Mouse (Mus musculus) heart, embryonic 13.5 days (tissue): ENCODE data around the gene D2hgdh. TPM values are rescaled to one million over a fixed set of nuclear protein-coding genes. Genes with fewer than 3 reads are reported as not detected.

Experiments
- ATAC-seq: fragments of 200-750 bp; cut with Nextera tagmentation; 2 replicates; pipeline ENCODE4 v1.8.0; 2017; ENCODE audit warnings: moderate TSS enrichment; ENCODE audit not compliant: insufficient number of reproducible peaks, low FRiP score, low TSS enrichment; ENCODE audit errors: extremely low read depth
- H3K27ac ChIP-seq: fragments of 300-500 bp; sonication (generic); replicated peaks from 2 replicates; pipeline ENCODE4 v1.5.1; 2015; ENCODE audit warnings: moderate library complexity, mild to moderate bottlenecking, inconsistent platforms
- H3K27me3 ChIP-seq: fragments of 300-500 bp; sonication (generic); replicated peaks from 2 replicates; pipeline ENCODE4 v1.6.1; 2015; ENCODE audit warnings: mild to moderate bottlenecking, inconsistent platforms
- H3K36me3 ChIP-seq: fragments of 300-500 bp; sonication (generic); 2 replicates; pipeline ENCODE4 v1.6.1; 2015; ENCODE audit warnings: mild to moderate bottlenecking, inconsistent platforms
- H3K4me1 ChIP-seq: fragments of 300-500 bp; sonication (generic); 2 replicates; pipeline ENCODE4 v1.6.1; 2015; ENCODE audit warnings: inconsistent platforms
- H3K4me2 ChIP-seq: fragments of 300-500 bp; sonication (generic); 2 replicates; pipeline ENCODE4 v1.6.1; 2015; ENCODE audit warnings: inconsistent platforms, mild to moderate bottlenecking, moderate library complexity
- H3K4me3 ChIP-seq: fragments of 300-500 bp; sonication (generic); 2 replicates; pipeline ENCODE4 v1.5.1; 2015; ENCODE audit warnings: moderate library complexity, mild to moderate bottlenecking, inconsistent platforms
- H3K9ac ChIP-seq: fragments of 300-500 bp; sonication (generic); 2 replicates; pipeline ENCODE4 v1.6.1; 2015; ENCODE audit warnings: inconsistent platforms, mild to moderate bottlenecking, moderate library complexity
- H3K9me3 ChIP-seq: fragments of 300-500 bp; sonication (generic); 2 replicates; pipeline ENCODE4 v1.6.1; 2016; ENCODE audit warnings: inconsistent platforms
- WGBS: fragments of 180-500 bp; shearing (Covaris S2); methylation state at CpG from one replicate; pipeline ENCODE4 v1.1.7; 2015; ENCODE audit warnings: mixed read lengths; 5-methylcytosine and 5-hydroxymethylcytosine counted together
- polyA plus RNA-seq: library from polyadenylated mRNA; unstranded; fragments of >200 nt; fragmentation: Nextera tagmentation; extraction: Ambion mirVana; gene quantifications from 2 replicates; pipeline ENCODE4 v1.2.1, GENCODE M21; 2015

The D2hgdh gene
- 12.5 and 13.0 TPM in 2 replicates for polyA plus RNA-seq

DNA sequence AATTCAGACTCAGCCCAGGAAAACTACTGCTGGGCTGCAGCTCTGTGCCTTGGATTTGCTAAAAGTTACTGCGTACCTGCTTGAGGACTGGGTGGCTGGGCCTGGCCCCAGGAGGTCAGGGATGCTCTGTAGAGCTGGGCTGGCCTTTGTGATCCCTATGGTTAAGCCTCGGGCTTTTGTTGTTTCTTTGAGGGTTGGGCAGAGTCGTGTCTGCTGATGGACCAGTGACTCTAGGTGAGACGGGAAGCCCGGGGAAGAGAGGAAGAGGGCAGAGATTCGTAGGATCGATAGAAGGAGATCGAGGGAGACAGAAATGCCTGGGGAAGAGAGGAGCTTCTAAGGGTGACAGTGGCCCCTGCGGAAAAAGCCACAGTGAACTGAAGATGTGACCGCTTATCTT lies at the start of gene D2hgdh:
Gene D2hgdh (plus strand): TSS at position 301 of the 400 bp plus-strand sequence.
- Histone ChIP-seq H3K36me3 (peaks cover 37% of the 10 kb centered on the region), H3K4me3 (peak within 1 kb of the TSS; percentile 62), H3K4me1 (peaks cover 17% of the 10 kb centered on the region), H3K9ac (peak within 1 kb of the TSS; percentile 83), H3K4me2 (peak within 1 kb of the TSS; percentile 84), H3K27me3 (no peaks in the 10 kb centered on the region), H3K9me3 (no peaks in the 10 kb centered on the region), H3K27ac (peak within 1 kb of the TSS; percentile 96)
- 11% methylated on average over 10 of the region's 10 CpGs for WGBS
- peak; percentile 3; the same call in 1 of the 2 replicates for ATAC-seq

DNA sequence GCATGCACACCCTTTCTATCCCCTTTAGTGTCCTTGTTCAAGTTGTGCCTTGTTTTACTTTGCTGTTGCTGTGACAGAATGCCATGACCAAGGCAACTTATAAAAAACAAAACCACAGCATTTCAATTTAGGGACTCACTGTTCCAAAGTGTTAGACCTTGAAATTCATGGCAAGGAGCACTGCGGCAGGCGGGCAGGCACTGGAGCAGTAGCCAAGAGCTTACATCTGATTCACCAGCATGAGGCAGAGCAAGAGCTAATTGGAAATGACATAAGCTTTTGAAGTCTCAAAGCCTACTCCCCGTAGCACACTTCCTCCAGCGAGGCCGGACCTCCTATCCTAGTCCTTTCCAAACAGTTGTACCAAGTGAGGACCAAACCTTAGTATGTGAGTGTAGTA lies 48.0 kb upstream of the D2hgdh start:
- Histone ChIP-seq H3K4me2 (no peak overlapping the region), H3K4me1 (no peaks in the 10 kb centered on the region), H3K9ac (no peak overlapping the region), H3K4me3 (no peak overlapping the region), H3K36me3 (peaks cover 88% of the 10 kb centered on the region), H3K27ac (no peak overlapping the region), H3K9me3 (no peaks in the 10 kb centered on the region), H3K27me3 (no peaks in the 10 kb centered on the region)
- ATAC-seq = no peak
- 94% methylated on average over 5 of the region's 5 CpGs for WGBS

DNA sequence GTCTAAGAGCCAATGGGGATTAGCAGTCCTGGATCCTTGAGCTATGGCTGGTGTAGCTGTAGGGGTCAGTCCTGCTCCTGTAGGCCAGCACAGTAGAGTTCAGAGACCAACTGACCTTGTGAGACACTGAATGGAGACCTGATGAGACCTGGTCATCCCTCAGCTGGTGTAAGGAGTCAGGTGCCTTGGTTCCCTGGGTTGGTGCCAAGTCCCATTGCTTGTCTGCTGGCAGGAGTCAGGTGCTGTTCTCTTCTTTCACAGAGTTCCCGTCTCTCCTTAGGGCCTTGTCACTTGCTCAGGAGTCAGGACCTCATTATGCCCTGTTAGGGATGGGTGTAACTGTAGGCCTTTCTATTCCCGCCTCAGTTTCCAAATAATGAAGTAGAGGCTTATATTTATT lies 37.8 kb upstream of the D2hgdh start:
- Histone ChIP-seq H3K27me3 (no peaks in the 10 kb centered on the region), H3K4me1 (no peaks in the 10 kb centered on the region), H3K36me3 (peaks cover 100% of the 10 kb centered on the region), H3K4me2 (no peak overlapping the region), H3K4me3 (no peak overlapping the region), H3K27ac (no peak overlapping the region), H3K9me3 (no peaks in the 10 kb centered on the region; the same call in 1 of the 2 replicates), H3K9ac (no peak overlapping the region)
- no peak for ATAC-seq
- WGBS = 63% methylated on average over 2 of the region's 2 CpGs

DNA sequence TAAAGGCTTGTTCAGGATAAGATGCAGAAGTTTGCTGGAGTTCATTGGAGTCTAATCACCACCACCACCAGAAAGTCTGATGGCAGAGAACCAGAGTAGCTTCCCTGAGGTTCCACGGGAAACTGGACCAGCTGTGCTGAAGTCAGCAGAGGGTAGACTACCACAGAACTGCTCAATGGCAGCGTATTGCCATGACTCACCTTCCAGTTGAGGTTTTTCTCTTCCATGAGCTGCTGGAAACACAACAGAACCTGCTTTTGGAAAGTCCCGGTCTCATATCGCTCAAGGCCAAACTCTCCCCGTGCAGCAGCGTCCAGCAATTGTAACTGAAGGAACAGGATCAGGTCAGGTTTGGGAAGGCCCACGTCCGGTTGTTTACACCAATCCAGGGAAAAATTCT lies 30.2 kb upstream of the D2hgdh start:
- Histone ChIP-seq H3K27me3 (no peaks in the 10 kb centered on the region), H3K36me3 (peaks cover 98% of the 10 kb centered on the region), H3K4me3 (no peak overlapping the region), H3K4me2 (no peak overlapping the region), H3K9ac (no peak overlapping the region), H3K4me1 (peaks cover 9% of the 10 kb centered on the region), H3K9me3 (no peaks in the 10 kb centered on the region; the same call in 1 of the 2 replicates), H3K27ac (no peak overlapping the region)
- WGBS = 92% methylated on average over 8 of the region's 8 CpGs
- ATAC-seq = no peak

DNA sequence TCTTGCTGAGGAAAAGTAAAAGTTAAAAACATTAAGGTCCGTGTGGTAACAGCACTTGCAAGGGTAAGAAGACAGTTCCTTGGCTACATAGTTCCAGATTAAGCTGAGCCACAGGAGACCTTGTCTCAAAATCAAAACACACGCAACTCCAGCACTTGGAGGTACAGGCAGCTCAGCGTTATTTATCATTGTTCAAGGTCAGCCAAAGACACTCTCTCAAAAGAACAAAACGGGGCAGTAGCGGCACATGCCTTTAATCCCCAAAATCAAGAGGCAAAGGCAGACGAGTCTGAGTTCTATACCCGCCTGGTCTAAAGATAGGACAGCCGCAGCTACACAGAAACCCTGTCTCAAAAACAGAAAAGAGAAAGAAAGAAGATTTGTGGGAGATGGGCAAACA lies 28.8 kb upstream of the D2hgdh start:
- WGBS = 56% methylated on average over 8 of the region's 8 CpGs
- Histone ChIP-seq H3K27ac (no peak overlapping the region), H3K36me3 (peaks cover 96% of the 10 kb centered on the region), H3K9ac (peak overlapping the region; percentile 17; the same call in 1 of the 2 replicates), H3K4me2 (peak overlapping the region; percentile 22; the same call in 1 of the 2 replicates), H3K9me3 (no peaks in the 10 kb centered on the region; the same call in 1 of the 2 replicates), H3K4me3 (no peak overlapping the region), H3K27me3 (no peaks in the 10 kb centered on the region), H3K4me1 (peaks cover 12% of the 10 kb centered on the region)
- ATAC-seq = no peak

DNA sequence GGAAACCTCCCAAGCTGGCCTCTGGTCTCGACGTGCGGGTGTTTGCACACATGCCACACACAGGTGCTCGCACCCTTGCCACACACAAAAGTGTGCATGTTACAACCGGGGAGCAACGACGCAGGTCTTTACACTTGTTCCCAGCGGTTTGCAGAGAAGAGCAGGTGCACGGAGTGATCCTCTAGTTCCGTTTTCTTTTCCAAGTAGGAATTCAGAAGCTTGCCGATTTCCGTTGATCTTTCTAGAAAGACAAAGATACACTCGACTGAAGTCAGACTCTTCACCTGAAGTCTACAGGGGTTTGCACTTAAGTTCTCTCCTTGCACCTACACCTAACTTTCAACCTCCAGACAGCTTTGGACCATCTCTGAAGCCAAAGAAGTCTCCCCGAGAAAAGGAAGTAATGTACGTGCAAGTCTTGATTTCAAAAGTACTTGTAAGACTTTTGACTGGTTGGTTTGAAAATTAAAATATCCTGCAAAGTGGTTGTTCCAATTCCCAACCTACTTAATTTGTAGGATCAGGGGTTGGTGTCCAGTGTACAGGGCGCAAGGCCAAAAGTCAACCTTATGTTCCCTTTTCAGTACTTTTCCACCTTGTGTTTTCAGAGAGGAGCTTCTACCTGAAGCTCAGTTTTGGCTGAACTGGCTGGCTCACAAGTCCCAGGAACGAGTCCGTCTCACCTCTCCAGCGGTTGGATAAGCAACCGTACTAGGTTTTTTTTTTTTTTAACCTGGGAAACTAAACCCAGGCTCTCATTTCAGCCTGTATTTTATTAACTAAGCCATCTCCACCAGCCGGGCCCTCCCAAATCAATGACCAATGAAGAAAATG lies 23.8 kb upstream of the D2hgdh start:
- 70% methylated on average over 21 of the region's 21 CpGs for WGBS
- Histone ChIP-seq H3K4me1 (peaks cover 40% of the 10 kb centered on the region), H3K9me3 (no peaks in the 10 kb centered on the region), H3K4me3 (peak overlapping the region; percentile 73), H3K27me3 (no peaks in the 10 kb centered on the region), H3K27ac (peak overlapping the region; percentile 90), H3K36me3 (peaks cover 47% of the 10 kb centered on the region), H3K4me2 (peak overlapping the region; percentile 92), H3K9ac (peak overlapping the region; percentile 86)
- no peak for ATAC-seq

DNA sequence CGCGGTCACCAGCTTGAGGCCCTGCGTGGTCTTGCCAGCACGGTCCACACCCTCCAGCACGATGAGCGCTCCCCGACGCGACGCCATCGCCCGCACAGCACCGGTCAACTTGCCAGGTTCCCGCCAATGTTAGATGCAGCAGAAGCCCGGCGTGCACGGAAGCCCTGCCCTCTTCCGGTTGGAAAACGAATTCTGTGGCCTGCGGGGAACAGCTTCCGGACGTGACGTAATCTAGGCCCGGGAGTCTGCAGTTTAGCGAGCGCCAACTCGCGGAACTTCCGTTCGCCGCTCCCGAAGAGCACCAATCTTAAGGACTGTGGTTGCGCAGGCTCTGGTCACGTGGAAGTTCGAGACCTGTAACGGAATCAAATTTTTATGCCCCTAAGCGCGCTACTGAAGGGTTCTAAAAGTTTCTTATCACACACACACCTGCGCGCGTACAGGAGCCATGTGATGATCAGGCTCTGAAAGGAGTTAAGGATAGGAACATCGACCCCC lies 22.9 kb upstream of the D2hgdh start, which contains the start of gene Dtymk:
Gene Dtymk (minus strand): TSS at position 194 of the 498 bp plus-strand sequence.
- Histone ChIP-seq H3K27me3 (no peaks in the 10 kb centered on the region), H3K9ac (peak within 1 kb of the TSS; percentile 86), H3K36me3 (peaks cover 49% of the 10 kb centered on the region), H3K4me1 (peaks cover 37% of the 10 kb centered on the region), H3K4me2 (peak within 1 kb of the TSS; percentile 92), H3K9me3 (no peaks in the 10 kb centered on the region), H3K27ac (peak within 1 kb of the TSS; percentile 98), H3K4me3 (peak within 1 kb of the TSS; percentile 73)
- under 1% methylated on average over 42 of the region's 42 CpGs for WGBS
- ATAC-seq = peak; percentile 48

DNA sequence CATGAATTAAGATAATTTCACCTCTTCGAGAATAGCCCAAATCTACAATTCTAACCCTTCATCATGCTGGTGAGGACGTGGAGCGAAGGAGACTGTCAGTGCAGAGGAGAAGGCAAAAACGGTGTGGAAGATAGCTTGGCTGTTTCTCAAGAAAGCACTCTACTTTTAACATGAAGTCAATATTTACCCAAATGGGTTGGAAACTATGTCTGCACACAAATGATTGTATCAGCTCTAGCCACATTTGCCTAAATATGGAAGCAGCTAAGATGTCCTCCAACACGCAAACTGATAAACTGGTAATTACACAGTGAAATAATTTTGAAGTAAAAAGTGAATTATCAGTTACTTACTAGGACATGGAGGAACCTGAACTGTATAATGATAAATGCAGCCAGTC lies 21.9 kb upstream of the D2hgdh start:
- no peak for ATAC-seq
- Histone ChIP-seq H3K9ac (peak overlapping the region; percentile 85), H3K4me1 (peaks cover 37% of the 10 kb centered on the region), H3K27ac (peak overlapping the region; percentile 98), H3K27me3 (no peaks in the 10 kb centered on the region), H3K9me3 (no peaks in the 10 kb centered on the region), H3K4me2 (peak overlapping the region; percentile 92), H3K4me3 (peak overlapping the region; percentile 73), H3K36me3 (peaks cover 47% of the 10 kb centered on the region)
- 78% methylated on average over 5 of the region's 5 CpGs for WGBS

DNA sequence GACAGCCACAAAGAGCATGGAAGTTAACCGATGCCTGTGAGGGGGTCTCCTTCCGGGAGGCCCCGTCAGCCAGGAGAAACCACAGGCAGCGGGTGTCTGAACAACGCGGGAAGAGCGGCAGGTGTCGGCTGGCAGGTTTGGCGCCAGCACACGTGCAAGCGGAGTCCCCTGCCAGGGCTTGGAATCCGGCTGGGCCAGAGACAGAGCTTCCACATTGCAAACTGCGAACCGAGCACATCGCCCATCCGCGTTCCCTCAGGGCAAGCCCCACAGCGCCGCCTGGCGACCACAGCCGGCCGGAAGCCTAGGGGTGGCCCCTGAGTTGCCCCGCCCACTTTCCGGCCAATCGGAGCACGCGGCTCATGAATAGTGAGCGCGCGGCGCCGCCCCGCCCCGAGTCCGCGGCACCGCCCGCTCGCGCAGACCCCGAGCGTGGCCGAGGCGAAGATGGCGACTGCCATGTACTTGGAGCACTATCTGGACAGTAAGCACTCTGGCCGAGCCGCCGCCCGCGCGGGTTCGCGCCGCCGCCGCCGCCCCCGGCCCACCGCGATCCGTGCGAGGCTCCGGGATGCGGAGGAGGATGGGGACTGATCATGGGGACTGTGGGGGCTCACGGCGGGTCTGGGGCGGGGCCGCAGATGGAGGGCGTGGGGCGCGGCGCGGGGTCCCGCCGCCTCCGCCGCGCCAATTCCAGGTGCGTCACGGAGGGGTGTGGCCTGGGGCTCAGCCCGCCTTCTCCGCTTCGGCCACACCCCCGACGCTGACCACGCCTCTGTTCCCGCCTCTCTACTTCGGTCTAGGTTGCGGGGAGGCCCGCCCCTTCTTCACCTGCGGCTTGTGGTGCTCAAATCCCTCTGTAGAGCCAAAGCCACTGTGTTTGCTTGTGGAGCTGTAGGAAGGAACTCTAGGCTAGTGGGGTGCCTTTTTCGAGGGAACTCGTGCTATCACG lies 20.9 kb upstream of the D2hgdh start, which contains the start of gene Ing5:
Gene Ing5 (plus strand): TSS at position 410 of the 952 bp plus-strand sequence.
- peak; percentile 91 for ATAC-seq
- Histone ChIP-seq H3K4me1 (peaks cover 37% of the 10 kb centered on the region), H3K36me3 (peaks cover 47% of the 10 kb centered on the region), H3K9ac (peak within 1 kb of the TSS; percentile 94), H3K9me3 (no peaks in the 10 kb centered on the region), H3K27ac (peak within 1 kb of the TSS; percentile 98), H3K4me3 (peak within 1 kb of the TSS; percentile 73), H3K4me2 (peak within 1 kb of the TSS; percentile 92), H3K27me3 (no peaks in the 10 kb centered on the region)
- under 1% methylated on average over 93 of the region's 94 CpGs for WGBS

DNA sequence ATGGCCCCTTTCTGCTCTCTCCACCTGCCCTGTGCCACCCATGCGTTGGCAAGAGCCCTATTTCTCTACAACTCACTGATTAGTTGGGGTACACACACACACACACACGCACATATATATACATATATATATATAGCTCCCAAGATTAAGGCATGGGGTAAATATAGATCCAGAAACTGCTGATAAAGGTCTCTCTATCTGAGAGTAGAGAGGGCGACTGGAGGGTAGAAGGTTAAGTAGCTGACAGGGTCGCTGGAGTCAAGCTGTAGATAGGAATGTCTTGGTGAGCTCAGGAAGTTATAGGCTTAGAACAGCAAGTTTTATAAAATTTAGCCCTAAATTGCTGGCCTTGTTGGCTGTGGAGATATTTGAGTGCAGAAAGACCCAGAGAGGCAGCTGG lies 19.9 kb upstream of the D2hgdh start:
- Histone ChIP-seq H3K9ac (peak overlapping the region; percentile 94), H3K27ac (peak overlapping the region; percentile 98), H3K27me3 (no peaks in the 10 kb centered on the region)

More for the DNA sequence above, 19.9 kb upstream of the D2hgdh start:
- Histone ChIP-seq H3K4me2 (peak overlapping the region; percentile 92), H3K4me3 (peak overlapping the region; percentile 73), H3K4me1 (peaks cover 37% of the 10 kb centered on the region), H3K9me3 (no peaks in the 10 kb centered on the region), H3K36me3 (peaks cover 46% of the 10 kb centered on the region)
- ATAC-seq = no peak
- WGBS = 41% methylated on average over 4 of the region's 4 CpGs
